Mouse (Mus musculus): ENCODE results near the gene U2af1l4. TPM values are rescaled to one million over a fixed set of nuclear protein-coding genes. Genes with fewer than 3 reads are reported as not detected.

Gene U2af1l4
- polyA plus RNA-seq, 1 experiment, result 62.1 TPM

DNA sequence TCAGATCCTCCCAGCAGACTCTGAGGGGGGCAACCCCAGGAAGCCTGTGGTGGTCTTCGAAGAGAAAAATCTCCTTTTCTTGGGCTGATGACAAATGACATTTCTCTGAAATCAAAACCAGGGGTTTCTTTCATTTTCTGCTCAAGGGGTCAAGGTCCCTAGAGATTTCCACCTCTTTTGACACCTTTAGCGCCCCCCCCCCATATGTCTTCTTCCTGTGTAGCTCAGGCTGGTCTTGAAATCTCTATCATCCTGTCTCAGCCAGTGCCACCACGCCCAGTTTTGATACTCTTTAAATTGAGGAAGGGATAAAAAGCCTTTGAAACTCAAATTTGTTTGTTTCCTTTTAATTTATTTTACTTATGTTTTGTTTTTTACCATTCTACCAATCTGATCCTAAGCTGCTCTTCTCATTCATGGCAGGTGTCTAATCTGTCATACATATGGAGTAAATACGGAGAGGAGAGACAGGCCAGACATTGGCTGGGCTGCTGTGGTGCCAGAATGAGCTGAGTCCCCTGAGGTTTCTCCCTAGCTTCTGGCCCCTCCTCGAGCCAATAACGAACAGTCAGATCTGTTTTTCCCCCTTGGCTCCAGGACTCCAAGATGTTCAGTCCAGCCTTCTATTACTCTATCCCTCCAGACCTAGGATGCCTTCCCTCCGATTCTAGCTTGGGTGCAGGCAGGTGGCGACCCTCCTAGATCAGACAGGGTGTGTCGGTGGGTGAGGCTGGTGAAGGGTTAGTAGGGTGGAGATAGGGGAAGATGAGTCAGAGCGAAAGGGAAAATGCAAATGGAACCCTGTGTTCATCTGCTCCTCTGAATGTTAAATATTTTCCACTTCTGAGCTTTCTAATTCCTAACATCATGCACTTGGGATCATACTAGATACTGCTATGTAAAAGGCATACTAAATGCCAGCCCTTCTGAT, 30.7 kb downstream of the U2af1l4 start:
- no peak overlapping the region for H3K4me3 ChIP-seq (ENCODE audit: insufficient read depth, low read length)
- H3K4me1 ChIP-seq (ENCODE audit: control insufficient read depth, insufficient read depth, low read length), result peaks cover 39% of the 10 kb centered on the region
- H3K27ac ChIP-seq (ENCODE audit: insufficient read depth, low read depth, low read length), result no peak overlapping the region
- TF ChIP-seq CTCF (IDR thresholded peaks at IDR 0.05; ENCODE audit: low read depth, low read length) (no peak), POLR2A (IDR thresholded peaks at IDR 0.05; ENCODE audit: borderline replicate concordance, low read depth, low read length) (no peak)

DNA sequence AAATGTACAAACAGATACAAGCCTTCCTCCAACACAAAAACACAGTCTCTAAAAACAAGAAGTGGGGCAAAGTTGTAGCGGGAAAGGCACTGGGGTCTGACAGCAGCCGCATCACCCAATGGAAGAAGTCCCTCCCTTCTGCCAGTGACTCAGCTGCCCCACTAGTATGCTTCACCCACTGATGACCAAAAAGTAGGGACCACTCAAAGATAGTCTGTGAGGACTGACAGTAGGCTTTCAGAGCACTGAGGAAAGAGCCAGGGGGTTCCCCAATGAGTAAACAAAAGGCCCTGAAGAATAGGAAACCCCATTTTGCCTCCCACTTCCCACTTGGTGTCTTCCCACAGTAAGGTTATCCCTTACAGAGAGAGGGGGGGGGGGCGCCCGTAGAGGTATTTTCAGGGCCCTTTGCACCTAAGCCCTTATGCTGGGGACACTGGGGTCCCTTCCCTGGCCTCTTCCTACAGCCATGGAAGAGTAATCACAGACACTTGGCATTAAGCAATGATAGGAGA, 31.5 kb downstream of the U2af1l4 start:
- Histone ChIP-seq H3K27ac (ENCODE audit: insufficient read depth, low read depth, low read length) (no peak overlapping the region), H3K4me3 (ENCODE audit: insufficient read depth, low read length) (no peak overlapping the region), H3K4me1 (ENCODE audit: control insufficient read depth, insufficient read depth, low read length) (peaks cover 39% of the 10 kb centered on the region)
- no peak for TF ChIP-seq POLR2A (IDR thresholded peaks at IDR 0.05; ENCODE audit: borderline replicate concordance, low read depth, low read length)
- TF ChIP-seq CTCF (IDR thresholded peaks at IDR 0.05; ENCODE audit: low read depth, low read length), result no peak

DNA sequence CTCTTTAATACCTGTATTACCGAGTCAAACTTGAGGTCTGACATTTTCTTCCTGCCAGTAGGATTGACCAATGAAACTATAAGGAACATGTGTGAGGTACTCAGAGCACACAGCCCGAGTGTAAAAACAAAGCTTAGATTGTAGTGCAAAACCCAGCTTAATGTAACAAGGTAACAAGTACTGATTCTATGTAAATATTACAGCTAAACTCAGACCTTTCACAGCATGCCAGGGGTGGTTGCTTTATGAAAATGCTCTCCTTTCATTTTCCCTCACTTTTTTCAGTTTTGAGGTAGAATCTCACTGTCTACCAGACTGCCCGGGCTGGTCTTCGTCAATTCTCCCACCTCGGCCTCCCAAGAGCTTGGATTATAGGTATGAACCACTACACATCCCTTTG, 33.0 kb downstream of the U2af1l4 start:
- Histone ChIP-seq H3K4me3 (ENCODE audit: insufficient read depth, low read length) (no peak overlapping the region), H3K4me1 (ENCODE audit: control insufficient read depth, insufficient read depth, low read length) (peaks cover 39% of the 10 kb centered on the region), H3K27ac (ENCODE audit: insufficient read depth, low read depth, low read length) (no peak overlapping the region)
- TF ChIP-seq POLR2A (IDR thresholded peaks at IDR 0.05; ENCODE audit: borderline replicate concordance, low read depth, low read length) (no peak), CTCF (IDR thresholded peaks at IDR 0.05; ENCODE audit: low read depth, low read length) (no peak)

DNA sequence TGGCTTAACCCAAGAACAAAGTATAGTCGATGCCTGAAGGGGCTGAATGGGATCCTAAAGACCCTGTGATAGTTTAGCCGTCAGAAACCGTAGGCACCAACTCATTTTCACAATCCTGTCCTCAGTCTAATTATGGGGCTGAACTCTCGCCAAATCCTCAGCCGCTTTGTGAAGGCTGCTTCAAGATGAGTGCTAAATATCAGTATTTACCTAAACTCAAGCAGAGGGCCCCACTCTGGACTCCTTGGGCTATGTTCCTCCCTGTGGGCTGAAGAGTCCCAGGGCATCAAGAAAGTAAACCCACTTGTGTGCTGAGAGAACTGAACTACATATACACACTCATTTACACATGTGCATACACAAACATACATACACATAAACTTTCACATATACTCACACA, 33.7 kb downstream of the U2af1l4 start:
- Histone ChIP-seq H3K4me3 (ENCODE audit: insufficient read depth, low read length) (no peak overlapping the region), H3K27ac (ENCODE audit: insufficient read depth, low read depth, low read length) (no peak overlapping the region), H3K4me1 (ENCODE audit: control insufficient read depth, insufficient read depth, low read length) (peaks cover 35% of the 10 kb centered on the region)
- TF ChIP-seq POLR2A (IDR thresholded peaks at IDR 0.05; ENCODE audit: borderline replicate concordance, low read depth, low read length), result no peak
- no peak for TF ChIP-seq CTCF (IDR thresholded peaks at IDR 0.05; ENCODE audit: low read depth, low read length)

DNA sequence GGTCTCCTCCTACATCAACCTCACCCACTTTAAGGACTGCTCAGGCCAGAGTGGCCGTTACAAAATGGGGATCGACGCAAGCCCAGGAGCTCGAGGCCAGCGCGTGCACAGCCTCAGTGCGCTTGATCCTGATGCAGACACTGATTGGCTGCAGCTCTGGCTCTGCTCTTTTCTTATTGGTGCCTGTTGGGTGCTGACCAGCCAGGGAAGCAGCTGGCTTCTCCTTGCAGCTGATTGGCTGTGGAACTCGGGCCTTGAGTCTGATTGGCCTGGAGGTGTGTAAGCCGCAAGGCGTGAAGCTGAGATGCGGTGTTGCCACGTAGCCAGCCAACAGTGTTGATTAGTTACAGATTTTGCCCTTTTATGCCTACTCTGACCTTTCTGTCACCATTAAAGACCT, 35.7 kb downstream of the U2af1l4 start, which contains the start of gene Zbtb32:
Gene Zbtb32, minus strand, starts transcription at position 124 of the 400 bp plus-strand sequence.
- H3K4me1 ChIP-seq (ENCODE audit: control insufficient read depth, insufficient read depth, low read length), result peaks cover 17% of the 10 kb centered on the region

DNA sequence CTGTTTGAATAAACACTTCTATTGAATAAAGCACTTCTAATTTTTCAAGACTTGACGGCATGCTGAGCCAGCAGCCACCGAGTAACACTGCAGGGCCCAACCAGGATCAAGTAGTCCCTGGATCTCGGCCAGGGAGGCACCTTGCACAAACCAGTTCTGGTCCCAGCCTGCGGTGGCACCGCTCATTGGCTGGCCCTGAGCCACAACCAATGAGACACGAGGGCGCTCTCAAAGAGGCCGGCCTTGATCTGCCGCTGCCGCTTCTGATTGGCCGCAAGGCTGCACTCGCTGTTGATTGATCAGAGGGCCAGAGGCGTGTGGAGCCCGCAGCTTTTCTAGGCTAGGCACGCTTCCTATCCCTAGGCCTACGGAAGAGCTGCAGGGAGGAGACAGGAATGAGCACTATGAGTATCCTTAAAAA, 36.8 kb downstream of the U2af1l4 start:
- Histone ChIP-seq H3K4me3 (ENCODE audit: insufficient read depth, low read length) (no peak overlapping the region), H3K4me1 (ENCODE audit: control insufficient read depth, insufficient read depth, low read length) (peaks cover 6% of the 10 kb centered on the region)
- TF ChIP-seq POLR2A (IDR thresholded peaks at IDR 0.05; ENCODE audit: borderline replicate concordance, low read depth, low read length), result no peak
- TF ChIP-seq CTCF (IDR thresholded peaks at IDR 0.05; ENCODE audit: low read depth, low read length), result no peak

More for the DNA sequence above, 35.7 kb downstream of the U2af1l4 start, which contains the start of gene Zbtb32:
- H3K27ac ChIP-seq (ENCODE audit: insufficient read depth, low read depth, low read length), result no peak within 1 kb of the TSS
- H3K4me3 ChIP-seq (ENCODE audit: insufficient read depth, low read length), result no peak within 1 kb of the TSS
- TF ChIP-seq POLR2A (IDR thresholded peaks at IDR 0.05; ENCODE audit: borderline replicate concordance, low read depth, low read length), result no peak
- TF ChIP-seq CTCF (IDR thresholded peaks at IDR 0.05; ENCODE audit: low read depth, low read length), result no peak

DNA sequence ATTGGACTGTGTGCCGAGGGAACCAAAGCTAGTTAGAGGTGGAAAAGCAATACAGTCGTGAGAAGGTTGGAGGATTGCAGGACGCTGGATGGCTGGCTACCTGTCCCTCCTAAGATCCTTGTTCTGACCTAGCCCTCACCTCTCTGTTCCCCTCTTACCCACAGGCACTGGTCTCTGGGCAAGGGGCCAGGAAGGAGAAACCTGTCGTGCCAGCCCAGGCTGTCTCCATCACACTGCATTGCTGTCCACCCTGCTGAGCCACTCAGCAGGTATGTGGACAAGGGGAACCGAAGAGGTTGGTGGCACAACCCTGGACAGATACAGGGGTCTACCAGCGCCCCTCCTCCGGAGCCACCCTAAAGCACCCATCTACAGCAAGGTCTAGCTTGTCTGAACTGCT, 37.5 kb downstream of the U2af1l4 start:
- H3K4me1 ChIP-seq (ENCODE audit: control insufficient read depth, insufficient read depth, low read length), result 0 out of 2 replicates have a peak, but pooled peaks cover 4% of the 10 kb centered on the region
- TF ChIP-seq POLR2A (IDR thresholded peaks at IDR 0.05; ENCODE audit: borderline replicate concordance, low read depth, low read length) (no peak), CTCF (IDR thresholded peaks at IDR 0.05; ENCODE audit: low read depth, low read length) (no peak)
- no peak overlapping the region for H3K4me3 ChIP-seq (ENCODE audit: insufficient read depth, low read length)
- H3K27ac ChIP-seq (ENCODE audit: insufficient read depth, low read depth, low read length), result no peak overlapping the region

More for the DNA sequence above, 36.8 kb downstream of the U2af1l4 start:
- H3K27ac ChIP-seq (ENCODE audit: insufficient read depth, low read depth, low read length), result no peak overlapping the region

DNA sequence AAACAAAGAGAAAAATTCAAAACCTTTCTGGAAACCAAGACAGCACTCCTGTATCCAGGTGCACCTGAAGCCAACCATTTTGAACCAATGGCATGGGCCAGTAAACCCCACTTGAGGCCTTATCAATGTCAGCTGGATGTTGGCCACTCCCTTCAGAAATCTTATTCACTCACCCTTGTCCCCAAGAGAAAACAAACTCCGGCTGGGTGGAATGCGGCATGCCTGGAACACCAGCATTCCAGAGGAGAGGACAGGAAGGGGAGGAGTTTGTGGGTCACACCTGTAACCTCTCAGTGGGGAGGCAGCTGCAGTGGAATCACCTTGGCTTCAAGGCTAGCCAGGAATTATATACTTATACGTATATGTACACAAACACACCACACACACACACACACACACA, 39.5 kb downstream of the U2af1l4 start:
- Histone ChIP-seq H3K4me3 (ENCODE audit: insufficient read depth, low read length) (no peak overlapping the region), H3K4me1 (ENCODE audit: control insufficient read depth, insufficient read depth, low read length) (0 out of 2 replicates have a peak, but pooled peaks cover 4% of the 10 kb centered on the region), H3K27ac (ENCODE audit: insufficient read depth, low read depth, low read length) (no peak overlapping the region)
- no peak for TF ChIP-seq CTCF (IDR thresholded peaks at IDR 0.05; ENCODE audit: low read depth, low read length)
- no peak for TF ChIP-seq POLR2A (IDR thresholded peaks at IDR 0.05; ENCODE audit: borderline replicate concordance, low read depth, low read length)

DNA sequence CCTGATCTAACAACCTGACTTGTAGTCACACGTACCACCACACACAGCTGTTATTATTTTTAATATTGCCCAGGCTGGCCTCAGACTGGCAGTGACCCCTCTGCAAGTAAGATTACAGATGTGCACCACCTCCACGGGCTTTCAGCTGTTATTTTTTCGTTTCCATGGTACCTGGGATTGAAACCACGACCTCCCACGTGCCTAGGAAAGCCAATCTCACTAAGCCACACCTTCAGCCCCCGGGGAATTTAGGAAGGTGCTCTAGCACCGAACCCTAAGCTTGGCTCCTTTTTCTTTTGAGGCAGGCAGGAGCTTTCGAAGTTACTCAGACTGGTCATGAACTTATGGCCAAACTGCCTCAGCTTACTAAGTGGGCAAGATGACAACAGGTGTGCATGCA, 41.3 kb downstream of the U2af1l4 start:
- no peak for TF ChIP-seq CTCF (IDR thresholded peaks at IDR 0.05; ENCODE audit: low read depth, low read length)
- TF ChIP-seq POLR2A (IDR thresholded peaks at IDR 0.05; ENCODE audit: borderline replicate concordance, low read depth, low read length), result no peak
- Histone ChIP-seq H3K27ac (ENCODE audit: insufficient read depth, low read depth, low read length) (no peak overlapping the region), H3K4me1 (ENCODE audit: control insufficient read depth, insufficient read depth, low read length) (0 out of 2 replicates have a peak, but pooled peaks cover 4% of the 10 kb centered on the region), H3K4me3 (ENCODE audit: insufficient read depth, low read length) (no peak overlapping the region)

DNA sequence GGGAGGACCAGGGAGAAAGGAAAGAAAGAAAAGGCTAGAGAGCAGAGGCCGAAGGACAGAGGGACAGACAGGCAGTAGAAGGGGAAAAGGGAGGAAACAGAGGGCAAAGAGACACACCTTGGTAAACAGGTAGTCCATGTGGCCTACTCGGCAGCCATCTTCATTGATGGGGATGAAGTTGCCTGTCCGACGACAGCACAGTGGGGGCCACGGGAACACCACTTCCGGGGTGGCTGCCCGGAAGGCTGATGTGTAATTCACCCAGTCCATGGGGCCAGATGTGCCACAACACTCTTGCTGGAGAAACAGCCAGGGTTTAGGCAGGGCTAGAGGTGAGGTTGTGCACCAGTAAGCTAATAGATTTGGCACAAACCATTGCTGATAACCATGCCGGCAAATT, 41.8 kb downstream of the U2af1l4 start:
- no peak overlapping the region for H3K27ac ChIP-seq (ENCODE audit: insufficient read depth, low read depth, low read length)
- H3K4me1 ChIP-seq (ENCODE audit: control insufficient read depth, insufficient read depth, low read length), result 0 out of 2 replicates have a peak, but pooled peaks cover 4% of the 10 kb centered on the region
- no peak overlapping the region for H3K4me3 ChIP-seq (ENCODE audit: insufficient read depth, low read length)
- TF ChIP-seq CTCF (IDR thresholded peaks at IDR 0.05; ENCODE audit: low read depth, low read length) (no peak), POLR2A (IDR thresholded peaks at IDR 0.05; ENCODE audit: borderline replicate concordance, low read depth, low read length) (no peak)

Measured in bone marrow macrophage, adult 2 months (primary cell).